Mouse (Mus musculus) adrenal gland (tissue): Measurements from ENCODE around the gene Sp2.

ENCODE experiments used
- intact Hi-C: fragments of 180-260 bp; cut with DNase I; formaldehyde crosslinking; loops from one replicate; pipeline ENCODE4 v1.15.1; 2025

The Sp2 gene

DNA sequence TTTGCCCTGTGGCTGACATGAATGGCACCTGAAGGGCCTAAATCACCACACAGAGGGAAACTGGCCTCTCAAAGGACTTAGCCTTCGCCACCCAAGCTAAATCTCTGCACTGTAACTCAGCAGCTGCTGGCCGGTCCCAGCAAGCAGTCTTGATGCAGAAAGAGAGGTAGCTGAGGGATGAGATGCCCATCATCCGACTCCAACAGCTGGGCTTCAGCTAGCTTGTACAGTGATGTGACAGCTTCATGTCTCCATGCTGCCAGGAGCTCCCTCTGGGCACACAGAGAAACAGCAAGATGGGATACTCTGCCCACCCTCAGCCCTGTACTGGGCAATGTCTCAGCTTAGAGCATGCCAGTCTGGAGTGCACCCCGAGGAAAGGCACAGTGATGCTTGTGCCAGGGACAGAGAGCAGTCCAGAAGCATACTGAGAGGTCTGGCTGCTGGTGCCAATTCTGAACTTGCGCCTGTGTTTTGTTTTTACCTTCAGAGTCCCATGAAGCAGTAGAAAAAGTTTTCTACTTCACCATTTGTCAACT is 9.3 kb downstream of the Sp2 start:
- intact Hi-C loops: no loop called here

DNA sequence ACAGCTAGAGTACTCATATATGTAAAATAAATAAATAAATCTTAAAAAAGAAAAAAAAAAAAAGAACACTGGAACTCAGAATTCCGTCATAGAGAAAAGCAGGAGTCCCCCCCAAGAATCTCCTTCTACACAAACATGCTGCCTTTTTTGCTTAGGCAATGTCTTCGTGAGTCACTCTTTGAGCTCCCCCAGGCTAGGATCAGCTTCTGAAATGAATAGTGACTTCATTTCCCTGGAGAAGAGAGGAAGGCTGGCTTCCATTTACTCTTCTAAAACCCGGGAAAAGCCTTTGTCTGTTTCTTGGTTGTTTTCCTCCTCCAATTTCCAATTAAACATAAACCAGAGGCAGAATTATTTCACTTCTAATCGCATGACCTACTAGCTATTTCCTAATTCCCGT is 9.9 kb downstream of the Sp2 start:
- intact Hi-C loops: no loop called here

GRCm38 (mm10) chr11:96970341-96970740 is 12.4 kb downstream of the Sp2 start:
- intact Hi-C loops: no loop called here

GRCm38 (mm10) chr11:96969746-96970145 is 13.0 kb downstream of the Sp2 start:
- intact Hi-C loops: no loop called here

DNA sequence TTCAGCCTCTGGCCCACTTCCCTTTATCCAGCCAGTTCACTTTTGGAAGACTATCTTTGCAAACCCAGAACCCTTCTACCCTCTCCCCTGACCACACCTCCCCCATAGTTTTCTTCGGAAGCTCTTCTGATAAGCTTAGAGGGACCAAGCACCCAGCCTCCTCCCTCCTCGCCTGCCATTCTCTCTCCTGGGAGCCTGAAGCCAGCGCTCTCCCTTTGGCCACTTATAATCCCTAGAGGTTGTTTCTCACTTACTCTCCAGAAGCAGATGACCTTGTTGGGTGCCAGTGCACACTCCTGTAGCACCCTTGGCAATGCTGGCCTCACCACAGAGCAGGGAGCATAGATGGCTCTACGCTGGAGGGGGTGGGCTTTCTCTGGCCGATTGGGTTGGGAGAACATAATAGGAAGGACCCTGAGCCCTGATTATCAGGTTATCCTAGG is 13.5 kb downstream of the Sp2 start:
- intact Hi-C loops: no loop called here

DNA sequence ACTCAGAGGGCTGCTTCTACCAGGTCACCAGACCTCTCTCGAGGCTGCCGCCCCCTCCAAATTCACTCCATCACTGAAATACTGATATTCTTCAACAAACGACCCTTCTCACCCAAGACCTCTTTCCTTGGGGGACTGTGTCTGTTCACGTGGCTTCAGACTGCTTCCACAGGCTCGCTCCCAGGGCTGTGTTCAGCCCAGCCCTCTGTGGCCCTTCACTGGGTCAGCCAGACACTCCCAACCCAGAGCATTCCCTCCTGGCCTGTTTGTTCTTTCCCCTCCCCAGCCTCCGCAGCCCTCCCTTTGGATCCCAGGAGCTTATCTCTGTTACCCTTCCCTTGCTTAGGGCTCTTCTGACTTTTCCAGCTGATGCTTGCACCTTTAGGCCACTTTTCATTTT is 14.3 kb downstream of the Sp2 start:
- intact Hi-C loops: no loop called here

GRCm38 (mm10) chr11:96967544-96968269 is 15.1 kb downstream of the Sp2 start:
- intact Hi-C loops: no loop called here

- intact Hi-C loops: no loop called here
These were observed 15.7 kb downstream of the Sp2 start for GRCm38 (mm10) chr11:96966914-96967543.

- intact Hi-C loops: no loop called here
These were observed 16.6 kb downstream of the Sp2 start for GRCm38 (mm10) chr11:96966172-96966571.

- intact Hi-C loops: loop anchor here (2.0 to 5.0 kb wide), 2 partner anchors 47 to 96 kb away; partner anchors contain the start of gene Cdk5rap3
These were observed 19.2 kb downstream of the Sp2 start for GRCm38 (mm10) chr11:96963580-96963979.

DNA sequence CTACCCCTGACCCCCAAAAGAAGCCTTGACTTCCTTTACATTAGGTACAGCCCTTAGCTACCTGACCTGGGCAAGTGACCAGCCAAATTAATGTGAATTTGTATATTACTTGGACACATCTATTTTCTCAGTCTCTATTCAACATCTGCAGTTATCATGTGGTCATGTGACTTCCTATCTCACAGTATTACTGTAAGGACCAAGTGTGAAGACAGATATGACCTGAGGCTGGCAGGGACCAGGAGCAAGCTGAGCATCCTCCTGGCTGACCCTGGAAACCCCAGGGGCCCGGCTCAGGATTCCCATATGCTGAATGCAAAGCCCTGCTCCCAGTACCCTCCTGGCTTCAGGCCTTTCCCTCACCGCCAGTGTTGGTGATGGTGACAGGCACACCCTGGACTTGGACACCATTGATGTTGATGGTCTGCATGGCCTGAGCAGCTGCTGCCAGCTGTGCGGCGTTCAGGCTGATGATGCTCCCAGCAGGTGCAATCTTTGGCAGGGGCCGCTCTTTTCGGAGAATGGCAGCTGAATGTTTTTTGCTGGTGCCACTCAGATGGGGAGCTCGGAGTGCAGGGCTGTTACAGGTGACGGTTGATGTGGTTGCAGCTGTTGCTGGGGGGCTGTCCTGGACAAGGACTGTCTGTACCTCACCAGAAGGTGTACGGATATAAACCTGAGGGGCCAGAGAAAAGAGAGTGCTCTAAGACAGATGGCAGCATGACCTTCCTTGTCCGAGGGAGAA is 25.5 kb downstream of the Sp2 start:
- intact Hi-C loops: no loop called here

- intact Hi-C loops: no loop called here
These were observed 26.6 kb downstream of the Sp2 start for GRCm38 (mm10) chr11:96956009-96956724.

GRCm38 (mm10) chr11:96955094-96955493 is 27.7 kb downstream of the Sp2 start:
- intact Hi-C loops: no loop called here

DNA sequence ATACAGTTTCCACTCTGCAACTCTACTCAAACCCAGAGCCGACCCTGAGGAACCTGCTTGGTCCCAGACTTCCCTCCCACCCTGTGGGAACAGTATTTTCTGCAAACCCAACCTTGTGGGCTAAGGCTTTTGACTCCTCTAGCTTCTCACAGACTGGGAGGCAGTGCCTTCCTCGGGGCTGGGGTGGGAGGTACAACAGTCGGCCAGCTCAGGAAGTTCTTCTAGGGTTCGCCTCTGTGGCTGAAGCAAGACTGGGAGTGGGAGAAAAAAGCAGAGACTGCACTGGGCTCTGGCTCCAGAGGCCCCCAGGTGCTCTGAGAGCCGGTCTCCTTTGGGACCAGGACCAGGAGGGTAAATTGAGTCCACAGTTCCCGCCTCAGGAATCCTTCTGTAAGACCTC is 29.9 kb downstream of the Sp2 start:
- intact Hi-C loops: no loop called here

DNA sequence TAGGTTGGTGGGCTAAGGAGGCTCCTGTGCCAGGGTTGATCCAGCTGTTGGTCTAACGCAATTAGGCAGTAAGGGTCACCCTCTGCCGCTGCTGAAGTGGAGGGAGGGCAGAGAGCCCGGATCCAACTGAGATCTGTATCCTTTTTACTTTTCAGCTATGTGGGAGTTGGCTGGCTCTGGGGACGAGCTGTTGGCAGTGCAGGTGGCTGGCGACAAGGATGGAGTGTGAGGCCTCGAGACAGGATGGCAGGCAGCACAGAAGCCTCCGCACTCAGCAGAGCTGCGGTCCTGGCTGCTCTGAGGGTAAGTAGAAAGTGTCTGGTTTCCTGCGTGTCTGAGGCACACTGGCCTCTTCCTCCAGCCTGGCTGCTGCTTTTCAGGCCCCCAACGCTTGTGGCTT is 30.3 kb downstream of the Sp2 start:
- intact Hi-C loops: no loop called here

GRCm38 (mm10) chr11:96950767-96951166 is 32.0 kb downstream of the Sp2 start:
- intact Hi-C loops: no loop called here

DNA sequence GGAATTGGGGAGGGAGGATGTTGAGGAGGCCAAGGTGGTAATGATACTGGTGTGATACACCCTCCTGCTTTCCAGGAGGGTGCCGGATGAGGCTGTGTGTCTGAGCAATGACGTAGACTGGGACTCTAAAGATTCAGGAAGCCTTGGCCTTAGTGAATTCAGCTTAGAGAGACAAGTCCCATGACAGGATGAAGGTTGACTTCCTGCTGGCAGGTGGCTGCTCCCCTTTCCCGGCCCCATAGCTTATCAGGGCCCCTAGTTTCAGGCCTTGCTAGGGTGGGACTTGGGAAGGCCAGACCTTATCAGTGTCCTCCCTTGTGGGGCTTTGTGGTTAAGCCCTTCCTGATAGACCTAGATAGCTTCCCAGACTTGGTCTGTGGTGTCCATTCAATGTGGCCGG is 34.9 kb downstream of the Sp2 start:
- intact Hi-C loops: no loop called here

- intact Hi-C loops: no loop called here
These were observed 36.3 kb downstream of the Sp2 start for GRCm38 (mm10) chr11:96946498-96946897.

DNA sequence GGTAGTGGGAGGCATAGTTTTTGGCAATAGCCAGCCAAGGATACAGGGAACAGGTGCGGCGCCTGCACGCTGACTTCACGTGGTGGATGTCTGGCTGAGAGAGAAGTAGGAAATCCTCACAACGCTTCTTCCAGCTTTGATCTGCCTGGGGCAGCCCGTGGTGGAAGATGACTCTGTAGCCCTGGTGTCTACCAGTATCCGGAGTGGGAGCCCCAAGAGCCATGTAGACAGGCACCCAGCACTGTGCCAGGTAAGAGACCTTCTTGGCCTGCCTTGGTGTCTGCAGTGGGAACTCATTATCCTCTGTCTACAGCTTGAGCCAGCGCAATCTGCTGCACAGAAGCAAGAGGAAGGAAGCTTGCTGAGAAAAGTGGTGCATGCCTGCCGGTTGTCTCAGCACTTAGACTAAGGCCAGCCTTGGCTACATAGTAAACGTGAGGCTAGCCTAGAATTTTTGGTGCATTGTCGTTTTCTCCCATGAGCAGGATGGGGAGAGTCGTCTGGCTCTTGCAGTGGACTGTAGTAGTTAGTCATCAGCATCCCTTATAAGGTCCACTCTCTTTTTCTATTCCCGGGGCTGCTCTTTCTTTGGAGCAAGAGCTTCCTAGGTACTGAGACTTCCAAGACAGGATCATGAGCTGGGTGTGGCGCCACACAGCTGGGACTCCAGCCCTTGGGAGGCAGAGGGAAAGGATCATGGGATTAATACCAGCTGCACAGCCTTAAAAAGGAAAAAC is 37.7 kb downstream of the Sp2 start:
- intact Hi-C loops: no loop called here

- intact Hi-C loops: no loop called here
These were observed 38.9 kb downstream of the Sp2 start, which contains the start of gene Pnpo for GRCm38 (mm10) chr11:96943746-96944304. Pnpo (minus strand) TSS chr11:96943986.
